Mouse (Mus musculus): Measurements from ENCODE around the gene Trim69.

Trim69 gene

GRCm38 (mm10) chr2:122160680-122161079 lies at the start of gene Trim69:
TSS of gene Trim69 (plus strand) at chr2:122160700.
- DNase-seq: peak; percentile 87

GRCm38 (mm10) chr2:122116888-122117287 lies 43.6 kb upstream of the Trim69 start:
- DNase-seq: no peak

GRCm38 (mm10) chr2:122117961-122118958 lies 42.2 kb upstream of the Trim69 start, which contains the start of gene Spg11:
TSS of gene Spg11 (minus strand) at chr2:122118386.
- DNase-seq: peak; percentile 99

GRCm38 (mm10) chr2:122125680-122126572 lies 34.6 kb upstream of the Trim69 start:
- DNase-seq: no peak

GRCm38 (mm10) chr2:122126765-122127347 lies 33.6 kb upstream of the Trim69 start:
- no peak for DNase-seq

- no peak for DNase-seq
Observed at GRCm38 (mm10) chr2:122127635-122128034, 32.9 kb upstream of the Trim69 start.

- no peak for DNase-seq
Observed at GRCm38 (mm10) chr2:122132078-122132477, 28.4 kb upstream of the Trim69 start.

GRCm38 (mm10) chr2:122132618-122133017 lies 27.9 kb upstream of the Trim69 start:
- no peak for DNase-seq

- no peak for DNase-seq
Observed at GRCm38 (mm10) chr2:122137839-122138465, 22.5 kb upstream of the Trim69 start.

- no peak for DNase-seq
Observed at GRCm38 (mm10) chr2:122140815-122141214, 19.7 kb upstream of the Trim69 start.

- DNase-seq: no peak
Observed at GRCm38 (mm10) chr2:122141332-122141967, 19.1 kb upstream of the Trim69 start.

- DNase-seq: no peak
Observed at GRCm38 (mm10) chr2:122143111-122143510, 17.4 kb upstream of the Trim69 start.

- DNase-seq: no peak
Observed at GRCm38 (mm10) chr2:122145756-122146155, 14.7 kb upstream of the Trim69 start.

GRCm38 (mm10) chr2:122146687-122147086 lies 13.8 kb upstream of the Trim69 start:
- peak; percentile 22 for DNase-seq

- DNase-seq: peak; percentile 97
Observed at GRCm38 (mm10) chr2:122147508-122148241, 12.8 kb upstream of the Trim69 start, which contains the start of gene B2m. TSS of gene B2m (plus strand) at chr2:122147686.

- peak; percentile 90 for DNase-seq
Observed at GRCm38 (mm10) chr2:122148242-122148917, 12.1 kb upstream of the Trim69 start.

- DNase-seq: no peak
Observed at GRCm38 (mm10) chr2:122149316-122149715, 11.2 kb upstream of the Trim69 start.

- no peak for DNase-seq
Observed at GRCm38 (mm10) chr2:122149716-122150115, 10.8 kb upstream of the Trim69 start.

- DNase-seq: no peak
Observed at GRCm38 (mm10) chr2:122151221-122151620, 9.3 kb upstream of the Trim69 start.

GRCm38 (mm10) chr2:122152850-122153249 lies 7.7 kb upstream of the Trim69 start:
- no peak for DNase-seq

Data from kidney, postnatal 14 days (tissue).